Mouse (Mus musculus): ENCODE measurements at regions not wholly inside any gene's neighbourhood (a gene's known extent, or its start where the extent isn't known, plus 50 kb on each side); places are given as distances from the start of the nearest gene placed in this dataset.

GRCm38 (mm10) chr1:124783066-124783465 lies 652.5 kb downstream of the Actr3 start:
- Histone ChIP-seq H3K4me3 (no peak overlapping the region), H3K4me1 (no peaks in the 10 kb centered on the region), H3K27me3 (ENCODE audit: low read depth, poor library complexity, severe bottlenecking) (no peaks in the 10 kb centered on the region), H3K36me3 (no peaks in the 10 kb centered on the region), H3K27ac (no peak overlapping the region), H3K9me3 (replicated peaks) (no peaks in the 10 kb centered on the region)
- DNase-seq (ENCODE audit: low spot score), result no peak
- 91% methylated on average over 2 of the region's 2 CpGs for WGBS

- WGBS, result 100% methylated on average over 2 of the region's 2 CpGs
- Histone ChIP-seq H3K27ac (no peak overlapping the region), H3K4me1 (no peaks in the 10 kb centered on the region), H3K36me3 (no peaks in the 10 kb centered on the region), H3K27me3 (ENCODE audit: low read depth, poor library complexity, severe bottlenecking) (no peaks in the 10 kb centered on the region), H3K9me3 (replicated peaks) (no peaks in the 10 kb centered on the region), H3K4me3 (no peak overlapping the region)
- no peak for DNase-seq (ENCODE audit: low spot score)
Observed at GRCm38 (mm10) chr1:124777685-124778084, 657.8 kb downstream of the Actr3 start.

DNA sequence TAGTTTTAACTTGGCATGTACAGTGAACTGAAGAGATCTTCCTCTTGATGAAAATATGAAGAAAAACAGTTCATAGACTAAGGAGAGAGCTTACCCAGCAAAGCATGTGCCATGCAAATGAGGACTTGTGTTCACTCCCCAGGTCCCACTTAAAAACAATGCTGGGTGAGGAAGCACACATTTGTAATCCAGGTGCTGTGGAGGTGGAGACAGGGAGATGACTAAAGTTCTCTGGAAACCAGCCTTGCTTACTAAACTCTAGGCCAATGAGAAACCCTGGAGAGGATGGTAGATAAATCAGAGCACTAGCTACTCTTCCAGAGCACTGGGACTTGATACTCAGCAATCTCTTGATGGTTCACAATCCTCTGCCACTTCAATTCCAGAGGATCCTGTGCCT lies 678.8 kb downstream of the Actr3 start:
- Histone ChIP-seq H3K36me3 (no peaks in the 10 kb centered on the region), H3K9me3 (replicated peaks) (no peaks in the 10 kb centered on the region; the same call in 1 of the 2 replicates), H3K4me3 (no peak overlapping the region), H3K27me3 (ENCODE audit: low read depth, poor library complexity, severe bottlenecking) (no peaks in the 10 kb centered on the region), H3K4me1 (no peaks in the 10 kb centered on the region), H3K27ac (no peak overlapping the region)
- no peak for DNase-seq (ENCODE audit: low spot score)

DNA sequence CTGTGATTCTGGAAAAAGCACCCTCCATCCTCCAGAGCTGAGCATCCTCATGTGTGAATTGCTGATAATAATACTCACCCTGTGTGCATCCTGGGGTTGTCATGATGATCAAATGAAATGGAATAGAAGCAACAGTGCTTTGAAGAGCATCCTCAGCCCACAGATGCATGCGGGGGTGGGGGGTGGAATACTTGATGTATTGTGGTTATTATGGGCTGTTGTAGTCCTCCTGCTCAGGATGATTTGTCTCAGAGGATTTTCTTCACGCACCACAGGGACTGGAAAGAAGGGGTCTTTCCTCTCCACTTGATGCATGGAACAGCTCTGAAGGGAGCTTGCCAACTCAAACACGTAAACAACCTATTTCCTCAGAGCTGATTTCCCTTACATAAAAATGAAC lies 694.4 kb upstream of the Dpp10 start:
- Histone ChIP-seq H3K9me3 (replicated peaks) (no peaks in the 10 kb centered on the region), H3K27ac (no peak overlapping the region), H3K4me1 (no peaks in the 10 kb centered on the region), H3K36me3 (no peaks in the 10 kb centered on the region), H3K27me3 (ENCODE audit: low read depth, poor library complexity, severe bottlenecking) (no peaks in the 10 kb centered on the region), H3K4me3 (no peak overlapping the region)
- WGBS, result 77% methylated on average over 3 of the region's 3 CpGs
- DNase-seq (ENCODE audit: low spot score), result no peak

DNA sequence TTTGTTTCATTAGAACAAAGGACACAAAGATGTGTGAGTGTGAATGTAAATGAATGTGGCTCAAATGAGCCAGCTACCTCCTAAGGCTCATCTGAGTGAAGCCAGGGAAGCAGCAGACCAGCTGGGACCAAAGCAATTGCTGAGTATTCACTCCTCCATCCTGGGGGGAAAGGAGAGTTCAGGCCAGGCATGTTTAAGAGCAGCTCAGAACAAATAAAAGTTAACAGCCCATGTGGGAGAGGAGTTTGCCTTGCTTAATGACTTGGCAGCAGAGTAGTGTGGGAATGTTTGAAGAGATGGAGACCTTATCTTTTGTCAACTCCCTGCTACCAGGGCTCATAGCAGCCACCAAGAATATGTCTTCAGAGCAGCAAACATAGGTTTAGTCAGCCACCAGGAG lies 685.0 kb upstream of the Dpp10 start:
- H3K27ac ChIP-seq, result no peak overlapping the region
- DNase-seq (ENCODE audit: low spot score), result no peak
- no peaks in the 10 kb centered on the region for H3K36me3 ChIP-seq
- H3K9me3 ChIP-seq (replicated peaks), result no peaks in the 10 kb centered on the region
- H3K27me3 ChIP-seq (ENCODE audit: low read depth, poor library complexity, severe bottlenecking), result no peaks in the 10 kb centered on the region
- no peak overlapping the region for H3K4me3 ChIP-seq
- H3K4me1 ChIP-seq, result no peaks in the 10 kb centered on the region

- WGBS, result 3% methylated on average over 1 of the region's 1 CpGs
- H3K36me3 ChIP-seq, result no peaks in the 10 kb centered on the region
- no peaks in the 10 kb centered on the region for H3K27me3 ChIP-seq (ENCODE audit: low read depth, poor library complexity, severe bottlenecking)
- no peaks in the 10 kb centered on the region for H3K4me1 ChIP-seq
- DNase-seq (ENCODE audit: low spot score), result peak; percentile 59
- no peak overlapping the region for H3K4me3 ChIP-seq
- H3K27ac ChIP-seq, result no peak overlapping the region
- no peaks in the 10 kb centered on the region for H3K9me3 ChIP-seq (replicated peaks)
Observed at GRCm38 (mm10) chr1:124718065-124718464, 672.7 kb upstream of the Dpp10 start.

- Histone ChIP-seq H3K4me3 (no peak overlapping the region), H3K36me3 (no peaks in the 10 kb centered on the region), H3K9me3 (replicated peaks) (no peaks in the 10 kb centered on the region), H3K4me1 (no peaks in the 10 kb centered on the region), H3K27me3 (ENCODE audit: low read depth, poor library complexity, severe bottlenecking) (no peaks in the 10 kb centered on the region), H3K27ac (no peak overlapping the region)
- 88% methylated on average over 2 of the region's 2 CpGs for WGBS
- DNase-seq (ENCODE audit: low spot score), result no peak
Observed at GRCm38 (mm10) chr1:124706246-124706645, 660.9 kb upstream of the Dpp10 start.

- Histone ChIP-seq H3K4me3 (no peak overlapping the region), H3K9me3 (replicated peaks) (no peaks in the 10 kb centered on the region), H3K4me1 (no peaks in the 10 kb centered on the region), H3K36me3 (no peaks in the 10 kb centered on the region), H3K27me3 (ENCODE audit: low read depth, poor library complexity, severe bottlenecking) (no peaks in the 10 kb centered on the region), H3K27ac (no peak overlapping the region)
- DNase-seq (ENCODE audit: low spot score), result peak; percentile 39
- WGBS, result 29% methylated on average over 2 of the region's 2 CpGs
Observed at GRCm38 (mm10) chr1:124674420-124674819, 629.1 kb upstream of the Dpp10 start.

GRCm38 (mm10) chr1:124652872-124653271 lies 607.5 kb upstream of the Dpp10 start:
- Histone ChIP-seq H3K27ac (no peak overlapping the region), H3K4me1 (no peaks in the 10 kb centered on the region), H3K27me3 (ENCODE audit: low read depth, poor library complexity, severe bottlenecking) (no peaks in the 10 kb centered on the region), H3K9me3 (replicated peaks) (no peaks in the 10 kb centered on the region), H3K36me3 (no peaks in the 10 kb centered on the region), H3K4me3 (no peak overlapping the region)
- DNase-seq (ENCODE audit: low spot score), result no peak

GRCm38 (mm10) chr1:124652251-124652861 lies 607.0 kb upstream of the Dpp10 start:
- H3K27ac ChIP-seq, result no peak overlapping the region
- no peak for DNase-seq (ENCODE audit: low spot score)
- WGBS, result 86% methylated on average over 3 of the region's 3 CpGs
- H3K36me3 ChIP-seq, result no peaks in the 10 kb centered on the region
- no peaks in the 10 kb centered on the region for H3K9me3 ChIP-seq (replicated peaks)
- no peak overlapping the region for H3K4me3 ChIP-seq
- no peaks in the 10 kb centered on the region for H3K4me1 ChIP-seq
- no peaks in the 10 kb centered on the region for H3K27me3 ChIP-seq (ENCODE audit: low read depth, poor library complexity, severe bottlenecking)

DNA sequence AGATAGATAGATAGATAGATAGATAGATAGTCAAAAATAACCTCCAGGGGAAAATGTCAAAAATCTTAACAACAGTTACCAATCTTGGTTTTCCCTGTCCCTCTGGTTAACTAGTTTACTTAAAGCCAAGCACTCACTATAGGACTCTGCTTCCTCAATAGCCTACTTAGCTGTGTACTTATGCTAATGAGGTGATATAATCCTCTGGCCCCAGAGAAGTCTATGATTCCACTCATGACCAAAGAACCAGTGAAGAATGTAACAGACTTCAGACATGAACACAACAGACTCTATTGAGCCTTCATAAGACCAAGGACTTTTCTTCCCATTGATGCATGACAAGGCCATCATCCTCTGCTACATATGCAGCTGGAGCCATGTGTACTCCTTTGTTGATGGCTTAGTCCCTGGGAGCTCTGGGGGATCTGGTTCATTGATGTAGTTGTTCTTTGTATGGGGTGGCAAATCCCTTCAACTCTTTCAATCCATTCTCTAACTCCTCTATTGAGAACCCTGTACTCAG lies 589.9 kb upstream of the Dpp10 start:
- Histone ChIP-seq H3K27ac (no peak overlapping the region), H3K4me1 (peaks cover under 1% of the 10 kb centered on the region; the same call in 1 of the 2 replicates), H3K4me3 (no peak overlapping the region), H3K9me3 (replicated peaks) (no peaks in the 10 kb centered on the region), H3K27me3 (ENCODE audit: low read depth, poor library complexity, severe bottlenecking) (no peaks in the 10 kb centered on the region), H3K36me3 (no peaks in the 10 kb centered on the region)
- no peak for DNase-seq (ENCODE audit: low spot score)

DNA sequence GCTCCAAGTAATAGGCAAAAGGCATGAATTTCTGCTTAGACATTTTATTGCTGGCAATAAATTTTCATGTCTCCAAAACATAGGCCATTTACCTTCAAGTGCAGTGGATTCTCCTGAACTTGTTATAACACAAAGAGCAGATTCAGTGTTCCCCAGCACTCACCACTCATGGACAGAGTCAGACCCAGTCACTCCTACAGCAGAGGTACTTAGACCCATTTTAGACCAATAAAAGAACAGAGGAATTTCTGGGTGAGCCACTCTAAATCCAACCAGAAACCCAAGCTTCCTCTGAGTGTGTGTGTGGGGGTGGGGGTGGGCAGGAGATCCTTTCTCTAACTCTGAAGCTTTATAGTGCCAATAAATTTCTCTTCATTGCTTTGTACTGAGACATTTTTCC lies 584.7 kb upstream of the Dpp10 start:
- Histone ChIP-seq H3K9me3 (replicated peaks) (no peaks in the 10 kb centered on the region), H3K36me3 (no peaks in the 10 kb centered on the region), H3K27me3 (ENCODE audit: low read depth, poor library complexity, severe bottlenecking) (no peaks in the 10 kb centered on the region), H3K4me3 (no peak overlapping the region), H3K4me1 (peaks cover 3% of the 10 kb centered on the region; the same call in 1 of the 2 replicates), H3K27ac (no peak overlapping the region)
- DNase-seq (ENCODE audit: low spot score), result no peak

DNA sequence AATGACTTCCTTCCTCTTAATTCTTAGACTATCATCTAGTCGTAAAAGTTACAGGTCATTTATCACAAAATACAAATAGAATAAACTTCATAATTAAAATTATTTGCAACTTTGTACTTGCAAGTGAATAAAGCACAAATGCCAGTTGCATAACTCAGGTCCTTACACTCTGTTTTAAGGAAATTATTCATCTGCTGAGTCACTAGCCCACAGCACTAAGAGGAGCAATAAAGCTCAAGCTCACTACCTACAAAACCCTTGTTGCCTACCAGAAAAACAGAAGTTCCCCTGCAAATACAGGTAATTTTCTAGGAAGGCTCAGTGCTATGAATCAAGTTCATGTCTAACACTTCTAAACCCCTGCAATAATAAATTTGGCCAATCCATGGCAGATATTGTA lies 539.3 kb upstream of the Dpp10 start:
- H3K36me3 ChIP-seq, result no peaks in the 10 kb centered on the region
- DNase-seq (ENCODE audit: low spot score), result no peak
- no peak overlapping the region for H3K27ac ChIP-seq
- H3K27me3 ChIP-seq (ENCODE audit: low read depth, poor library complexity, severe bottlenecking), result no peaks in the 10 kb centered on the region
- no peak overlapping the region for H3K4me3 ChIP-seq
- no peaks in the 10 kb centered on the region for H3K9me3 ChIP-seq (replicated peaks)
- WGBS, result 95% methylated on average over 1 of the region's 1 CpGs
- H3K4me1 ChIP-seq, result no peaks in the 10 kb centered on the region

All from limb, embryonic 10.5 days (tissue).